Mouse (Mus musculus): ENCODE measurements around the gene Olfr279. TPM values are rescaled to one million over a fixed set of nuclear protein-coding genes. Genes with fewer than 3 reads are reported as not detected.
A peak's percentile ranks its signal among the peaks of the same experiment; 100 is the strongest.
"Not testable (repeated sequence)": the region's sequence is repeated elsewhere in the genome, so short reads cannot be mapped to it uniquely, and the experiment has no call there.

Olfr279 gene
- polyA plus RNA-seq, 1 experiment from 2014 or later = not detected

DNA sequence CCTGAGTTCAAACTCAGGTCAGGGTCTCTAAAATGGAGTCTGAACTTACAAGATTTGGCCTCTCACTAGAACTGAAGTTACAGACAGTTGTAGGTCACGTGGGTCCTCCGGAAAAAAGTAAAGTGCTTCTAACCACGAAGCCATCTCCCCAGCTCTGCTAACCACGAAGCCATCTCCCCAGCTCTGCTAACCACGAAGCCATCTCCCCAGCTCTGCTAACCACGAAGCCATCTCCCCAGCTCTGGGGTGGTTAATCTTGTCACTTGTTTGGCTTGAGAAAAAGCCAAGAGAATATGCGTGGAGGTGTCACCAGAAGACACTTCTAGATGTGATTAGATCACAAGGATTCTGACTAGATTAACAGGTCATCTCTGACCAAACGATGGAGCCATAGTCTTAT, 21.9 kb downstream of the Olfr279 start:
- WGBS = 88% methylated on average over 8 of the region's 8 CpGs
- Histone ChIP-seq H3K4me1 (ENCODE audit: control insufficient read depth, insufficient read depth, low read length) (0 out of 2 replicates have a peak, but pooled peaks cover 3% of the 10 kb centered on the region), H3K4me3 (replicated peaks; ENCODE audit: low read depth, low read length) (no peak overlapping the region), H3K4me2 (ENCODE audit: low read length) (no peak overlapping the region), H3K36me3 (ENCODE audit: control insufficient read depth, insufficient read depth, low read length) (peaks cover 12% of the 10 kb centered on the region), H3K9ac (replicated peaks; ENCODE audit: low read length) (no peak overlapping the region), H3K27me3 (ENCODE audit: control insufficient read depth, insufficient read depth, low read length) (no peaks in the 10 kb centered on the region), H3K9me3 (ENCODE audit: control insufficient read depth, low read length) (no peaks in the 10 kb centered on the region), H3K27ac (replicated peaks; ENCODE audit: low read depth, low read length) (no peak overlapping the region)
- no peak for DNase-seq
- ATAC-seq (ENCODE audit: low FRiP score, low TSS enrichment) = no peak

- H3K27me3 ChIP-seq (ENCODE audit: control insufficient read depth, insufficient read depth, low read length); H3K9me3 ChIP-seq (ENCODE audit: control insufficient read depth, low read length); H3K4me2 ChIP-seq (ENCODE audit: low read length); H3K4me1 ChIP-seq (ENCODE audit: control insufficient read depth, insufficient read depth, low read length); H3K9ac ChIP-seq (replicated peaks; ENCODE audit: low read length); H3K27ac ChIP-seq (replicated peaks; ENCODE audit: low read depth, low read length); ATAC-seq (ENCODE audit: low FRiP score, low TSS enrichment); H3K4me3 ChIP-seq (replicated peaks; ENCODE audit: low read depth, low read length); DNase-seq: not testable (repeated sequence)
- H3K36me3 ChIP-seq (ENCODE audit: control insufficient read depth, insufficient read depth, low read length) = peaks cover 17% of the 10 kb centered on the region
- WGBS = 82% methylated on average over 2 of the region's 2 CpGs
These were observed 22.6 kb downstream of the Olfr279 start for GRCm38 (mm10) chr15:98514845-98515244.

DNA sequence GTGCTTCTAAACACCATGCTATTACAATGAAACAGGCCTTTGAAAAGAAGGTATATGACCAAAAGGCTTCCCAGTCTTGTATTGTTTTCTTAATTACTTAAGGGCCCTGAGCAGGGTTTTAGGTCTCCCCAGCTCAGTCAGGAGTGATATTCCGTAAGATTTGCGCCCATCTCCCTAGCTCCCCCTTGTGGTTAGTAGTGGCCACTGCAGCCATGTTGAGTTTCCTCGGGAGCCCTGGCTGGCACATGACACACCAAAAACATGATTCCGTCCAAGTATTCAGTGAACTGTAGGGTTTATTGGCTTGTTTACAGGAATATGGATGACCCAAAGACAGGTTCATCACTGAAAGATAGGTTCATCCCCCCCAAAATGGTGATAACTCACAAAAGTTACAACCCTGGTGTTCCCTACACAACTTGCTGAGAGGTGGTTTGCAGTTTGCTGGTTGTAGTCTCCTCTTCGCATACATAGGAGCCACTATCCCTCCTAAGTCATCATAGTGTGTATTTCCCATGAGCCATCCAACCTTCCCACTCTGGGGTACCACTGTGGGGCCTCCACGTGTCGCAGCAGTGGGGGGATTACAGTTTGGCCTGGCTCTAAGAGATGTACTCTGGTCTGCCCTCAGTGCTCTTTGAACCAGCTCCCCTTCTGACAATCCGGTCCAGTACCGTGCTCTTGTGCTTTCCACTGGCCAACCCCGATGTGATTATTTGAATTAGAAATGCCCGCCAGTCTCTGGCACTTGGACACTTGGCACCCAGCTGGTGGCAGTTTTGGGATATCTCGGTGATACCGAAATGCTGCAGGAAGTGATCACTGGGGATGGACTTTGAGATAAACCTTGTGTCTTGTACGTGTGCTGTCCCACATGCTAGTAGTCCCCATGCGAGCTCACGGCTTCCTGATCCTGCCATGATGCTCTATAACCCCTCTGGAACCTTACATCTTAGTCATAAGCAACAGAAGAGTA, 25.5 kb downstream of the Olfr279 start:
- Histone ChIP-seq H3K27me3 (ENCODE audit: control insufficient read depth, insufficient read depth, low read length) (no peaks in the 10 kb centered on the region), H3K9me3 (ENCODE audit: control insufficient read depth, low read length) (no peaks in the 10 kb centered on the region), H3K4me2 (ENCODE audit: low read length) (no peak overlapping the region), H3K36me3 (ENCODE audit: control insufficient read depth, insufficient read depth, low read length) (peaks cover 44% of the 10 kb centered on the region), H3K4me3 (replicated peaks; ENCODE audit: low read depth, low read length) (no peak overlapping the region), H3K4me1 (ENCODE audit: control insufficient read depth, insufficient read depth, low read length) (no peaks in the 10 kb centered on the region), H3K9ac (replicated peaks; ENCODE audit: low read length) (no peak overlapping the region), H3K27ac (replicated peaks; ENCODE audit: low read depth, low read length) (no peak overlapping the region)
- 71% methylated on average over 16 of the region's 16 CpGs for WGBS
- ATAC-seq (ENCODE audit: low FRiP score, low TSS enrichment) (no peak), DNase-seq (peak; percentile 68)

- no peaks in the 10 kb centered on the region for H3K27me3 ChIP-seq (ENCODE audit: control insufficient read depth, insufficient read depth, low read length)
- ATAC-seq (ENCODE audit: low FRiP score, low TSS enrichment) (no peak), DNase-seq (no peak)
- H3K4me2 ChIP-seq (ENCODE audit: low read length) = no peak overlapping the region
- H3K9ac ChIP-seq (replicated peaks; ENCODE audit: low read length) = no peak overlapping the region
- no peak overlapping the region for H3K27ac ChIP-seq (replicated peaks; ENCODE audit: low read depth, low read length)
- no peaks in the 10 kb centered on the region for H3K9me3 ChIP-seq (ENCODE audit: control insufficient read depth, low read length)
- H3K36me3 ChIP-seq (ENCODE audit: control insufficient read depth, insufficient read depth, low read length) = peaks cover 76% of the 10 kb centered on the region
- H3K4me3 ChIP-seq (replicated peaks; ENCODE audit: low read depth, low read length) = no peak overlapping the region
- 96% methylated on average over 3 of the region's 3 CpGs for WGBS
- no peaks in the 10 kb centered on the region for H3K4me1 ChIP-seq (ENCODE audit: control insufficient read depth, insufficient read depth, low read length)
These were observed 29.0 kb downstream of the Olfr279 start for GRCm38 (mm10) chr15:98521245-98521644.

DNA sequence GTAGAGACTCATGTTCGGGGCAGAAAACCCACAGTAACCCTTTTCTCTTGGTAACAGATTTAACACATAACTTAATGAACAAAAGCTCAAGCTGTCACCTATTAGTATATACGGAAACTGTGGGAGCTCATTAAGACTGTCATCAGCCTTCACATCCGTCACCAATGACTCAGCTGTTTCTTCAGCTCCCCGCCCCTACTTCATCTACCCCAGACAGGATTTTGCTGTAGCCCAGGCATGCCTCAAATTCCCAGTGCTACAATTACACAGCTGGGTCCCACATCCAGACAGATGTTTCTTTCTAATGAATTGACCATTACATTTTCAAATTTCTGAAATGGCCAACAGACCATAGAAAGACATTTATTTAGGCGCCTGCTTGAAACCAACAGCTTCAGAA, 33.9 kb downstream of the Olfr279 start:
- no peaks in the 10 kb centered on the region for H3K9me3 ChIP-seq (ENCODE audit: control insufficient read depth, low read length)
- H3K4me2 ChIP-seq (ENCODE audit: low read length) = no peak overlapping the region
- H3K4me3 ChIP-seq (replicated peaks; ENCODE audit: low read depth, low read length) = no peak overlapping the region
- ATAC-seq (ENCODE audit: low FRiP score, low TSS enrichment) (no peak), DNase-seq (no peak)
- H3K27ac ChIP-seq (replicated peaks; ENCODE audit: low read depth, low read length) = no peak overlapping the region
- WGBS = 74% methylated on average over 5 of the region's 5 CpGs
- peaks cover 96% of the 10 kb centered on the region for H3K36me3 ChIP-seq (ENCODE audit: control insufficient read depth, insufficient read depth, low read length)
- no peaks in the 10 kb centered on the region for H3K4me1 ChIP-seq (ENCODE audit: control insufficient read depth, insufficient read depth, low read length)
- H3K27me3 ChIP-seq (ENCODE audit: control insufficient read depth, insufficient read depth, low read length) = no peaks in the 10 kb centered on the region
- no peak overlapping the region for H3K9ac ChIP-seq (replicated peaks; ENCODE audit: low read length)

DNA sequence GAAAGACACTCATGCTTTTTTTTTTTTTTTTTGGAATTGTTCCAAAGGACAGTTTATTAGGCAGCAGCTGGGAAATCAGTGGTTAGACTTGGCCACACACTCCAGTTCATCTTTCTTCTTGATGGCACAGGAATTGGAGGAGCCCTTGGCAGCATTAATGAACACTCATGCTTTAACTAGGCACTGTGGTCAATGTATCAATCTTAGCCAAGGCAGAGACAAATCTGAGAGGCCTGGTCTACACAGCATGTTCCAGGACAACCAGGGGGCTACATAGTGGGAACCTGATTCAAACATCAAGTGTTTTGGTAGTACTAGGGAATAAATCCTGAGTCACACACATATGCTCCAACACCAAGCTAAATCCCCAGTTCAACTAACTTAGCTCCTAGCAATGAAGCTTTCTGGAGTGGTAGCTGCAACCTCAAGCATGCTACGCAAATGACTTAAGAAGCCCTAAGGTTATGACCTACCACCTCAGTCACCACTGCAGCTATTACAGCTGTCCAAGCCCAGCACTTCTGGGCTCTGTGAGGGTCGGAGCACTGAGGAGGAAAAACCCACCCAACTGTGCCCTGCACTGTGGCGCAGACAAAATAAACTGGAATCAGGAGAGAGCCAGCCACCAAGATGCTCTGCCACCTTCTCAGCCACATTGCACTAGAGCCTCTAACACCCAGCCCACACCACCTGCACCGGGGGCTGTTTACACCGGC, 35.0 kb downstream of the Olfr279 start:
- ATAC-seq (ENCODE audit: low FRiP score, low TSS enrichment) (no peak), DNase-seq (no peak)
- Histone ChIP-seq H3K27me3 (ENCODE audit: control insufficient read depth, insufficient read depth, low read length) (no peaks in the 10 kb centered on the region), H3K27ac (replicated peaks; ENCODE audit: low read depth, low read length) (no peak overlapping the region), H3K36me3 (ENCODE audit: control insufficient read depth, insufficient read depth, low read length) (peaks cover 91% of the 10 kb centered on the region), H3K9me3 (ENCODE audit: control insufficient read depth, low read length) (no peaks in the 10 kb centered on the region), H3K4me2 (ENCODE audit: low read length) (no peak overlapping the region), H3K9ac (replicated peaks; ENCODE audit: low read length) (no peak overlapping the region), H3K4me1 (ENCODE audit: control insufficient read depth, insufficient read depth, low read length) (peaks cover 2% of the 10 kb centered on the region), H3K4me3 (replicated peaks; ENCODE audit: low read depth, low read length) (no peak overlapping the region)
- WGBS = 91% methylated on average over 5 of the region's 5 CpGs

DNA sequence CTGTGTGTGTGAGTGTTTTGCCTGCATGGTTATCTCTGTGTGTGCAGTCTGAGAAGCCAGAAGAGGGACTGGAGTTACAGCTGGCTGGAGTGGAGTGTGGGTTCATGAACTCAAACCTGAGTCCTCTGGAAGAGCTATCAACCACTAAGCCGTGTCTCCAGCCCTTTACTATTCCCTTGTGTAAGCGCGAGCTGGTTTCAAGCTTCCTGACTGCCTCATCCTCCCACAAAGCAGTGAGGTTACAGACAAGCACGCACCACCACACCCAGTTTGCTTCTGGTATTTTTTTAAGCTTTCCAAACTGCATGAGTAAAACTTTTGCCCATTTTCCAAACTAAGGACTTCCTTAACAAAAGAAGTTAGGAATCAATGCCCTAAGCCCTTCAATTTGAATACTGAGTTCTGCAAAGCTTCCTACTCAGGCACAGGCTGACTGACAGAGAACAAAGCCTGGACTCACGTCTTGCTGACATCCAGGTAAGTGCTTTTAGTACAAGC, 35.9 kb downstream of the Olfr279 start:
- no peak for DNase-seq
- Histone ChIP-seq H3K36me3 (ENCODE audit: control insufficient read depth, insufficient read depth, low read length) (peaks cover 82% of the 10 kb centered on the region), H3K9me3 (ENCODE audit: control insufficient read depth, low read length) (no peaks in the 10 kb centered on the region), H3K4me2 (ENCODE audit: low read length) (no peak overlapping the region), H3K27me3 (ENCODE audit: control insufficient read depth, insufficient read depth, low read length) (no peaks in the 10 kb centered on the region), H3K27ac (replicated peaks; ENCODE audit: low read depth, low read length) (no peak overlapping the region), H3K4me3 (replicated peaks; ENCODE audit: low read depth, low read length) (no peak overlapping the region), H3K9ac (replicated peaks; ENCODE audit: low read length) (no peak overlapping the region), H3K4me1 (ENCODE audit: control insufficient read depth, insufficient read depth, low read length) (peaks cover 10% of the 10 kb centered on the region)
- ATAC-seq (ENCODE audit: low FRiP score, low TSS enrichment) = no peak
- 84% methylated on average over 5 of the region's 5 CpGs for WGBS

DNA sequence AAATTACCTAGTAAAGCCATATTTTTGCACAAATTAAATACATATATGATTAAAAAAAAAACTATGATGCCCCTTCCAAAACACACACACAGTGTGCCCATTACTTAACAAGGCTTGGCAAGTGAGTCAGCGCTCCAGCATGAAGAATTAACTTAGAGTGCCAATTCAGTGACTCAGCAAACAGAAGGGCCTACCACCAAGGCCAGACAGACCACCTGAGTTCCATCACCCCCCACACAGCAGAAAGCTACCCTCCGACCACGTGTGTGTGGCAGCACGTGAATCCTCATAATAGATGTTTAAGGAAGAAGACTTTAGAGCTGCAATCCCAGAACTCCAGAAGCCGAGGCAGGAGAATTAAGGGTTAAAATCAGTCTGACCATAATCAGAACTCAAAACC, 40.1 kb downstream of the Olfr279 start:
- no peak for DNase-seq
- ATAC-seq (ENCODE audit: low FRiP score, low TSS enrichment) = no peak
- H3K27ac ChIP-seq (replicated peaks; ENCODE audit: low read depth, low read length) = no peak overlapping the region
- peak overlapping the region; percentile 80 for H3K4me3 ChIP-seq (replicated peaks; ENCODE audit: low read depth, low read length)
- H3K9me3 ChIP-seq (ENCODE audit: control insufficient read depth, low read length) = no peaks in the 10 kb centered on the region
- peaks cover 10% of the 10 kb centered on the region for H3K4me1 ChIP-seq (ENCODE audit: control insufficient read depth, insufficient read depth, low read length)
- WGBS = 42% methylated on average over 5 of the region's 5 CpGs
- H3K27me3 ChIP-seq (ENCODE audit: control insufficient read depth, insufficient read depth, low read length) = no peaks in the 10 kb centered on the region
- H3K36me3 ChIP-seq (ENCODE audit: control insufficient read depth, insufficient read depth, low read length) = peaks cover 46% of the 10 kb centered on the region
- H3K9ac ChIP-seq (replicated peaks; ENCODE audit: low read length) = peak overlapping the region; percentile 97; the same call in 1 of the 2 replicates
- peak overlapping the region; percentile 90 for H3K4me2 ChIP-seq (ENCODE audit: low read length)

Data from midbrain, embryonic 14.5 days (tissue).